Mouse (Mus musculus): Measurements from ENCODE around the gene Irx2. TPM values are rescaled to one million over a fixed set of nuclear protein-coding genes. Genes with fewer than 3 reads are reported as not detected.

The Irx2 gene
- 0.30 and 1.7 TPM in 2 replicates for polyA plus RNA-seq (2015; fragmentation: Nextera tagmentation; extraction: Ambion mirVana)

GRCm38 (mm10) chr13:72628462-72628916 is at the start of gene Irx2:
Irx2 (plus strand) TSS chr13:72628820.
- Histone ChIP-seq H3K9ac (replicated peaks; ENCODE audit: low read depth, low read length) (no peak within 1 kb of the TSS; the same call in 1 of the 2 replicates), H3K27me3 (replicated peaks; ENCODE audit: control insufficient read depth, insufficient read depth, low read length) (peaks cover 78% of the 10 kb centered on the region), H3K27ac (ENCODE audit: low read length) (no peak within 1 kb of the TSS)

GRCm38 (mm10) chr13:72581276-72581675 is 47.3 kb upstream of the Irx2 start:
- Histone ChIP-seq H3K9me3 (ENCODE audit: control insufficient read depth, low read length) (peaks cover 2% of the 10 kb centered on the region; the same call in 1 of the 2 replicates), H3K27me3 (replicated peaks; ENCODE audit: control insufficient read depth, insufficient read depth, low read length) (no peaks in the 10 kb centered on the region), H3K36me3 (ENCODE audit: control insufficient read depth, insufficient read depth) (no peaks in the 10 kb centered on the region), H3K9ac (replicated peaks; ENCODE audit: low read depth, low read length) (no peak overlapping the region), H3K4me3 (replicated peaks; ENCODE audit: low read length) (no peak overlapping the region), H3K4me2 (ENCODE audit: low read length) (no peak overlapping the region), H3K4me1 (replicated peaks; ENCODE audit: control insufficient read depth, insufficient read depth, low read length) (no peaks in the 10 kb centered on the region), H3K27ac (ENCODE audit: low read length) (no peak overlapping the region)
- ATAC-seq: no peak
- WGBS: 92% methylated on average over 2 of the region's 2 CpGs

More at GRCm38 (mm10) chr13:72628462-72628916, at the start of gene Irx2:
- Histone ChIP-seq H3K9me3 (ENCODE audit: control insufficient read depth, low read length) (peaks cover 2% of the 10 kb centered on the region; the same call in 1 of the 2 replicates), H3K4me3 (replicated peaks; ENCODE audit: low read length) (peak within 1 kb of the TSS; percentile 42), H3K36me3 (ENCODE audit: control insufficient read depth, insufficient read depth) (no peaks in the 10 kb centered on the region), H3K4me1 (replicated peaks; ENCODE audit: control insufficient read depth, insufficient read depth, low read length) (peaks cover 26% of the 10 kb centered on the region), H3K4me2 (ENCODE audit: low read length) (peak within 1 kb of the TSS; percentile 70)
- peak; percentile 75 for ATAC-seq
- WGBS: under 1% methylated on average over 38 of the region's 45 CpGs

- no peak for ATAC-seq
- no peaks in the 10 kb centered on the region for H3K27me3 ChIP-seq (replicated peaks; ENCODE audit: control insufficient read depth, insufficient read depth, low read length)
- no peak overlapping the region for H3K9ac ChIP-seq (replicated peaks; ENCODE audit: low read depth, low read length)
- no peaks in the 10 kb centered on the region for H3K4me1 ChIP-seq (replicated peaks; ENCODE audit: control insufficient read depth, insufficient read depth, low read length)
- no peak overlapping the region for H3K27ac ChIP-seq (ENCODE audit: low read length)
- no peak overlapping the region for H3K4me2 ChIP-seq (ENCODE audit: low read length)
- WGBS: 69% methylated on average over 4 of the region's 4 CpGs
- H3K9me3 ChIP-seq (ENCODE audit: control insufficient read depth, low read length): no peaks in the 10 kb centered on the region
- H3K4me3 ChIP-seq (replicated peaks; ENCODE audit: low read length): no peak overlapping the region
- no peaks in the 10 kb centered on the region for H3K36me3 ChIP-seq (ENCODE audit: control insufficient read depth, insufficient read depth)
Observed at GRCm38 (mm10) chr13:72592526-72592925, 36.1 kb upstream of the Irx2 start.

- Histone ChIP-seq H3K27me3 (replicated peaks; ENCODE audit: control insufficient read depth, insufficient read depth, low read length) (no peaks in the 10 kb centered on the region), H3K36me3 (ENCODE audit: control insufficient read depth, insufficient read depth) (no peaks in the 10 kb centered on the region), H3K4me1 (replicated peaks; ENCODE audit: control insufficient read depth, insufficient read depth, low read length) (no peaks in the 10 kb centered on the region), H3K4me2 (ENCODE audit: low read length) (no peak overlapping the region), H3K4me3 (replicated peaks; ENCODE audit: low read length) (no peak overlapping the region), H3K9ac (replicated peaks; ENCODE audit: low read depth, low read length) (no peak overlapping the region), H3K27ac (ENCODE audit: low read length) (no peak overlapping the region), H3K9me3 (ENCODE audit: control insufficient read depth, low read length) (no peaks in the 10 kb centered on the region)
- WGBS: 91% methylated on average over 6 of the region's 6 CpGs
- no peak for ATAC-seq
Observed at GRCm38 (mm10) chr13:72593310-72593709, 35.3 kb upstream of the Irx2 start.

- Histone ChIP-seq H3K4me3 (replicated peaks; ENCODE audit: low read length) (no peak overlapping the region), H3K4me1 (replicated peaks; ENCODE audit: control insufficient read depth, insufficient read depth, low read length) (no peaks in the 10 kb centered on the region), H3K9me3 (ENCODE audit: control insufficient read depth, low read length) (no peaks in the 10 kb centered on the region), H3K4me2 (ENCODE audit: low read length) (no peak overlapping the region), H3K27me3 (replicated peaks; ENCODE audit: control insufficient read depth, insufficient read depth, low read length) (no peaks in the 10 kb centered on the region), H3K9ac (replicated peaks; ENCODE audit: low read depth, low read length) (no peak overlapping the region), H3K27ac (ENCODE audit: low read length) (no peak overlapping the region), H3K36me3 (ENCODE audit: control insufficient read depth, insufficient read depth) (no peaks in the 10 kb centered on the region)
- whole genome bisulfite sequencing: 77% methylated on average over 4 of the region's 4 CpGs
- no peak for ATAC-seq
Observed at GRCm38 (mm10) chr13:72593710-72594111, 34.9 kb upstream of the Irx2 start.

- Histone ChIP-seq H3K4me2 (ENCODE audit: low read length) (no peak overlapping the region), H3K4me1 (replicated peaks; ENCODE audit: control insufficient read depth, insufficient read depth, low read length) (no peaks in the 10 kb centered on the region), H3K36me3 (ENCODE audit: control insufficient read depth, insufficient read depth) (no peaks in the 10 kb centered on the region), H3K27me3 (replicated peaks; ENCODE audit: control insufficient read depth, insufficient read depth, low read length) (no peaks in the 10 kb centered on the region), H3K4me3 (replicated peaks; ENCODE audit: low read length) (no peak overlapping the region), H3K9ac (replicated peaks; ENCODE audit: low read depth, low read length) (no peak overlapping the region), H3K9me3 (ENCODE audit: control insufficient read depth, low read length) (no peaks in the 10 kb centered on the region), H3K27ac (ENCODE audit: low read length) (no peak overlapping the region)
- no peak for ATAC-seq
- WGBS: 96% methylated on average over 3 of the region's 3 CpGs
Observed at GRCm38 (mm10) chr13:72599254-72599653, 29.4 kb upstream of the Irx2 start.

GRCm38 (mm10) chr13:72608706-72609105 is 19.9 kb upstream of the Irx2 start:
- WGBS: 63% methylated on average over 16 of the region's 16 CpGs
- no peaks in the 10 kb centered on the region for H3K4me1 ChIP-seq (replicated peaks; ENCODE audit: control insufficient read depth, insufficient read depth, low read length)
- no peak for ATAC-seq

GRCm38 (mm10) chr13:72610277-72610676 is 18.3 kb upstream of the Irx2 start:
- H3K27ac ChIP-seq (ENCODE audit: low read length): no peak overlapping the region
- no peaks in the 10 kb centered on the region for H3K9me3 ChIP-seq (ENCODE audit: control insufficient read depth, low read length)
- no peak for ATAC-seq
- no peak overlapping the region for H3K4me2 ChIP-seq (ENCODE audit: low read length)
- H3K36me3 ChIP-seq (ENCODE audit: control insufficient read depth, insufficient read depth): no peaks in the 10 kb centered on the region
- no peaks in the 10 kb centered on the region for H3K27me3 ChIP-seq (replicated peaks; ENCODE audit: control insufficient read depth, insufficient read depth, low read length)
- 98% methylated on average over 2 of the region's 2 CpGs for WGBS
- H3K4me1 ChIP-seq (replicated peaks; ENCODE audit: control insufficient read depth, insufficient read depth, low read length): no peaks in the 10 kb centered on the region
- H3K4me3 ChIP-seq (replicated peaks; ENCODE audit: low read length): no peak overlapping the region
- no peak overlapping the region for H3K9ac ChIP-seq (replicated peaks; ENCODE audit: low read depth, low read length)

More at GRCm38 (mm10) chr13:72608706-72609105, 19.9 kb upstream of the Irx2 start:
- Histone ChIP-seq H3K27me3 (replicated peaks; ENCODE audit: control insufficient read depth, insufficient read depth, low read length) (no peaks in the 10 kb centered on the region), H3K36me3 (ENCODE audit: control insufficient read depth, insufficient read depth) (no peaks in the 10 kb centered on the region), H3K9me3 (ENCODE audit: control insufficient read depth, low read length) (no peaks in the 10 kb centered on the region), H3K27ac (ENCODE audit: low read length) (no peak overlapping the region), H3K4me3 (replicated peaks; ENCODE audit: low read length) (no peak overlapping the region), H3K4me2 (ENCODE audit: low read length) (no peak overlapping the region), H3K9ac (replicated peaks; ENCODE audit: low read depth, low read length) (no peak overlapping the region)

- Histone ChIP-seq H3K27me3 (replicated peaks; ENCODE audit: control insufficient read depth, insufficient read depth, low read length) (peaks cover 79% of the 10 kb centered on the region), H3K9ac (replicated peaks; ENCODE audit: low read depth, low read length) (no peak overlapping the region), H3K4me2 (ENCODE audit: low read length) (no peak overlapping the region), H3K4me1 (replicated peaks; ENCODE audit: control insufficient read depth, insufficient read depth, low read length) (peaks cover 17% of the 10 kb centered on the region), H3K9me3 (ENCODE audit: control insufficient read depth, low read length) (peaks cover 2% of the 10 kb centered on the region; the same call in 1 of the 2 replicates), H3K36me3 (ENCODE audit: control insufficient read depth, insufficient read depth) (no peaks in the 10 kb centered on the region), H3K4me3 (replicated peaks; ENCODE audit: low read length) (no peak overlapping the region), H3K27ac (ENCODE audit: low read length) (no peak overlapping the region)
- WGBS: under 1% methylated on average over 46 of the region's 46 CpGs
- ATAC-seq: no peak
Observed at GRCm38 (mm10) chr13:72623926-72624846, 4.4 kb upstream of the Irx2 start.
